Comparison of ENCODE assay signal across 21 mouse cellular contexts in genomic region chr13:93970115-93970514, GRCm38 (mm10).
DNase-seq lines count a peak whose midpoint lies in the region; ATAC-seq lines count a peak whose summit lies in the region.
"Had no signal": no experiment of that assay in that cellular context is flagged by ENCODE, and none has a peak within 500 bp of the region (broad histone marks: within the 10 kb centered on the region; RNA-seq: fewer than 3 reads in every experiment).

No protein-coding gene starts in this region.

- no peak overlapping the region for H3K9ac ChIP-seq in embryonic facial prominence, embryonic 14.5 days (ENCODE audit: low read depth, low read length)
- H3K9ac ChIP-seq: forebrain, embryonic 12.5 days; hindbrain, embryonic 15.5 days; intestine, embryonic 15.5 days had no signal

- no peaks in the 10 kb centered on the region for H3K27me3 ChIP-seq in embryonic facial prominence, embryonic 14.5 days (replicated peaks; ENCODE audit: control insufficient read depth, insufficient read depth, low read length)
- H3K27me3 ChIP-seq in embryonic facial prominence, embryonic 10.5 days (replicated peaks; ENCODE audit: low read depth, poor library complexity, severe bottlenecking): no peaks in the 10 kb centered on the region
- H3K27me3 ChIP-seq: CH12.LX; forebrain, embryonic 12.5 days; hindbrain, embryonic 15.5 days; intestine, embryonic 15.5 days had no signal

- no peak for ATAC-seq in embryonic facial prominence, embryonic 14.5 days (ENCODE audit: low read depth)
- peak; percentile 98 for ATAC-seq in granulocyte monocyte progenitor cell, adult 5-6 weeks (replicated peaks; ENCODE audit: poor library complexity, severe bottlenecking)
- 0 out of 2 replicates have a peak, but pooled peaks have one; percentile 35 for ATAC-seq in neutrophil, adult 5-6 weeks (ENCODE audit: extremely low read depth, insufficient number of reproducible peaks, low FRiP score, poor library complexity, severe bottlenecking)
- no peak for ATAC-seq in inflammation-experienced regulatory T-cells, adult 6 months
- ATAC-seq: intestine, embryonic 15.5 days had no signal

- H3K4me2 ChIP-seq in embryonic facial prominence, embryonic 14.5 days (ENCODE audit: low read depth, low read length): no peak overlapping the region
- H3K4me2 ChIP-seq: forebrain, embryonic 12.5 days; hindbrain, embryonic 15.5 days; intestine, embryonic 15.5 days; midbrain, embryonic 11.5 days had no signal

- DNase-seq in embryonic facial prominence, embryonic 14.5 days (ENCODE audit: low spot score): peak; percentile 55
- DNase-seq in embryonic facial prominence, embryonic 10.5 days (ENCODE audit: low spot score): no peak
- DNase-seq in NIH3T3 (ENCODE audit: low read depth): peak; percentile 58
- no peak for DNase-seq in ovary, postnatal 10 days (ENCODE audit: low spot score)
- DNase-seq: adrenal gland, postnatal 25 days; cerebellum, adult 9-11 months; gastrocnemius, postnatal 36 days; heart, postnatal 4 days; kidney, adult 8-10 months; kidney, postnatal 14 days; layer of hippocampus, postnatal 36 days; thymus, postnatal 25 days had no signal

- H3K9me3 ChIP-seq in embryonic facial prominence, embryonic 14.5 days (ENCODE audit: control insufficient read depth, low read length): no peaks in the 10 kb centered on the region
- H3K9me3 ChIP-seq in embryonic facial prominence, embryonic 10.5 days: no peaks in the 10 kb centered on the region
- H3K9me3 ChIP-seq: forebrain, embryonic 12.5 days; G1E; hindbrain, embryonic 15.5 days; intestine, embryonic 15.5 days had no signal

- 65% methylated on average over 5 of the region's 5 CpGs for WGBS in embryonic facial prominence, embryonic 14.5 days
- WGBS in embryonic facial prominence, embryonic 10.5 days: 89% methylated on average over 5 of the region's 5 CpGs

- H3K36me3 ChIP-seq in embryonic facial prominence, embryonic 14.5 days (ENCODE audit: control insufficient read depth, insufficient read depth, low read length): no peaks in the 10 kb centered on the region
- no peaks in the 10 kb centered on the region for H3K36me3 ChIP-seq in embryonic facial prominence, embryonic 10.5 days (replicated peaks)
- H3K36me3 ChIP-seq: forebrain, embryonic 12.5 days; G1E; hindbrain, embryonic 15.5 days; intestine, embryonic 15.5 days had no signal

- H3K4me3 ChIP-seq in embryonic facial prominence, embryonic 14.5 days (ENCODE audit: low read depth, low read length): no peak overlapping the region
- no peak overlapping the region for H3K4me3 ChIP-seq in embryonic facial prominence, embryonic 10.5 days
- H3K4me3 ChIP-seq: forebrain, embryonic 12.5 days; hindbrain, embryonic 15.5 days; intestine, embryonic 15.5 days had no signal

- no peak overlapping the region for H3K27ac ChIP-seq in embryonic facial prominence, embryonic 14.5 days (replicated peaks; ENCODE audit: low read depth, low read length)
- no peak overlapping the region for H3K27ac ChIP-seq in embryonic facial prominence, embryonic 10.5 days (replicated peaks)
- H3K27ac ChIP-seq: forebrain, embryonic 12.5 days; hindbrain, embryonic 15.5 days; intestine, embryonic 15.5 days had no signal

- H3K4me1 ChIP-seq in embryonic facial prominence, embryonic 14.5 days (ENCODE audit: control insufficient read depth, insufficient read depth, low read length): peaks cover 17% of the 10 kb centered on the region
- peaks cover 23% of the 10 kb centered on the region for H3K4me1 ChIP-seq in embryonic facial prominence, embryonic 10.5 days
- H3K4me1 ChIP-seq: intestine, embryonic 15.5 days had no signal

Comparison
In these comparisons a context has a peak if more than half of its experiments do, and no peak if none do; other contexts are left out.
1. DNase-seq: peak in embryonic facial prominence, embryonic 14.5 days (single experiment) and NIH3T3 (single experiment); none in embryonic facial prominence, embryonic 10.5 days (single experiment) and ovary, postnatal 10 days (single experiment).
2. ATAC-seq: peak in granulocyte monocyte progenitor cell, adult 5-6 weeks (single experiment) and neutrophil, adult 5-6 weeks (single experiment); none in embryonic facial prominence, embryonic 14.5 days (single experiment) and inflammation-experienced regulatory T-cells, adult 6 months (single experiment).